Mouse (Mus musculus) fibroblast of lung, adult 2 months (primary cell): Measurements from ENCODE around the gene Plch2.

ENCODE experiments used
- DNase-seq: peaks from one replicate; pipeline ENCODE4 v3.0.0-alpha.2; 2011; ENCODE audit warnings: low read depth

Gene Plch2

GRCm38 (mm10) chr4:155020813-155021212 is 35.8 kb downstream of the Plch2 start:
- no peak for DNase-seq

- DNase-seq, result no peak
Observed at GRCm38 (mm10) chr4:155020141-155020540, 36.4 kb downstream of the Plch2 start.

DNA sequence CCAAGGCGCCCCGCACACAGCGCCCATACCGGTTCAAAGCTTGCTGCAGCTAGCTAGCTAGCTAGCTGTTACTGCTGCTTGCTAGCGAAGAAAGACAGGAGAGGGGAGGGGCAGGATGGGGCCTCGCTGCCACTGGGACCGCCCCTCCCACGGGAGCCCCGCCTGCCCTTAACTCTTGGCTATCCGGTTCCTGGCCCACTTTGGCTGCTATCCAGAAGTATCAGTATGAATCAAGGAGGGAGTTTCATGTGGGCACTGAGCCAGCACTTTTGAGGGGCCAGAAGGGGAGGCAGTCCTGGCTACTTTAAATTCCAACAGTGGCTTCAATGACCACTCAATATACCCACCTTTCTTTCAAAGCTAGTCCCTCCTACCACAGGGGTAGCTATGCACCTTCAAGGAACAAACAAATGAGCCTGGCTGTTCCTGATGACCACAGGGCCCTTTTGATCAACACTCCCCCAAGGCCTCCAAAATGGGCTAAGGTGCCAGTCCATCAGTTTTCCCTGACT is 37.2 kb downstream of the Plch2 start:
- DNase-seq, result no peak

- DNase-seq, result no peak
Observed at GRCm38 (mm10) chr4:155018601-155019335, 37.8 kb downstream of the Plch2 start.

DNA sequence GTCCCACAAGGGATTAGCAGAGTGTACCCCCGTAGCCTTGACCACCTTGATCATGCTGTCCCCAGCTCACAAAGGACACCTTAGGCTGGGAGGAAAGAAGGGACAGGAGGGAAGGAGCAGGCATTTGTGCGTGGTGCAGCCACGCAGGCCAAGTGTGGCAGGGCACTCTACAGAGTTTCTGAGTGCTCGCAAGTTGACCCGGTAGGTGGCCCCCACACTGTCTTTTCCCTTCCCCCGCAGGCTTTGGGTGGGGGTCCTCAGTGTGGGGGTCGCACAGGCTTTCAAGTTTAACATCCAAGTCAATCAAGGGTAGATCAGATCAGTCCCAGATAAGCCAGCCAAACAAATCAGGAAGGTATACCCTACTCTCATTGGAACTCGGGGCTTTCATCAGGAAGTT is 38.5 kb downstream of the Plch2 start:
- no peak for DNase-seq

DNA sequence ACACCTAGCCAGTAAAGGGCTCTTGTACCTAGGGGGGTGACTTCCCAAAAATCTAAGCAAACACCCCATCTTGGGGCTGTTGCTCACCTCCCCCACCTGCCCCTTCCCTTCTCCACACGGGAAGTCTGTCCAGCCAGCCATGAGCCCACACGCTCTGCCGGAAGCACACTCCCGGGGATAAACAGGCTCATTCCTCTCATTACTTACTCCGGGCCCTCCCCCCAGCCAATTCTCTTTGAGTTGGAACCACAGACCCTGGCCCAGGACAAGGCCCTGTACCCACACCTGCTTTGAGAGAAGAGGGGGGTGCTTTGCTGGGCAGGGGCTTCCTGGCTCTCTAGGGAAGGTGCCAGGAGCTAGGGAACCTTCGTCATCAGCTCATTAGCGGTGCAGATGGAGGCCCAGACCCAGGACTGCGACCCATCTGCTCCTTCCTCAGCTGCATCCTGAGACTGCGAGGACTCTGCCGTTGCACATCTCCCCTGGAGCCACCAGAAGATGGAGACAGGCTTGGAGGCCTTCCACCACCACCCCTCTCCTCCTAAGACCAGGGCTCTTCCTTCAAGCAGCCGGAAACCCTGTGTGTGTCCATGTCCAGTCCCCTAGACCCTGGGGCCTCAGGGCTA is 39.2 kb downstream of the Plch2 start:
- DNase-seq, result no peak

- DNase-seq, result no peak
Observed at GRCm38 (mm10) chr4:155016807-155017206, 39.8 kb downstream of the Plch2 start.

GRCm38 (mm10) chr4:155015550-155015949 is 41.0 kb downstream of the Plch2 start:
- no peak for DNase-seq

- DNase-seq, result no peak
Observed at GRCm38 (mm10) chr4:155014791-155015190, 41.8 kb downstream of the Plch2 start.

GRCm38 (mm10) chr4:155014244-155014643 is 42.3 kb downstream of the Plch2 start:
- no peak for DNase-seq

DNA sequence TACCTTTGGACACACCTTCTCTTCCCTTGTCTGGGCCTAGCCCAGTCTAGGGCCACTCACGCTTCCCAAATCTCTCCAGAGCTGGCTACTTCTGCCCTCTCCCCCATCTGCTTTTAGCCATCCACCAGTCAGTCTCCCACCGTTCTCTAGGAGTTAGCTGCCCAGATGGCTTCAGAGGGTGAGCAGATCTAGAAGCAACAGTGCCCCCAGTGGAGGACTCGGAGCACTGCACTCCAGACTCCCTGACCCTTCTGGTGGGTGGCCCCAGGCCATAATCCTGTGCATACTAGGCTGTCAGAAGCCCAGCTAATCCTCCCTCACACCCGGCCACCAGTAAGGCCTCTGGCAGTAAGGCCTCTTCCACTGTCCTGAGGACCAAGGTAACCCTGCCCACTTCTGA is 43.8 kb downstream of the Plch2 start:
- DNase-seq, result no peak

DNA sequence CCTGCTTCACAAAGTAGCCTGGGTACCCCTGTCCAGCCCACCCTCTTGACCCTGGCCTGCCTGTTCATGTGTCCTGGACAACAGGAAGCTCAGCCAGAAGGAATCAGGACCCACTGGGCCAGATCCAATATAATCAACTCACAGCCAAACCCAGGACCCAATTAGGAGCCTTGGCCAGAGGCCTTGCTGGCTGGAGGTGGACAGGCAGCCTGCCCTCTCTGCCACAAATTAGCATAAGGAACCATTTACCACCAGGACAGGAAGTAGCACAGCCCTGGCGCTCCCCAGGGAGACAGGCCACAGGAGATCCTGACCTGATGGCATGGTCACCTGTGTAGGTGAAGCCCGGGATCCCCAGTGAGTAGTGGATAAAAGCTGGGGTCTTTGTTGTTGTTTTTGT is 44.5 kb downstream of the Plch2 start:
- no peak for DNase-seq

DNA sequence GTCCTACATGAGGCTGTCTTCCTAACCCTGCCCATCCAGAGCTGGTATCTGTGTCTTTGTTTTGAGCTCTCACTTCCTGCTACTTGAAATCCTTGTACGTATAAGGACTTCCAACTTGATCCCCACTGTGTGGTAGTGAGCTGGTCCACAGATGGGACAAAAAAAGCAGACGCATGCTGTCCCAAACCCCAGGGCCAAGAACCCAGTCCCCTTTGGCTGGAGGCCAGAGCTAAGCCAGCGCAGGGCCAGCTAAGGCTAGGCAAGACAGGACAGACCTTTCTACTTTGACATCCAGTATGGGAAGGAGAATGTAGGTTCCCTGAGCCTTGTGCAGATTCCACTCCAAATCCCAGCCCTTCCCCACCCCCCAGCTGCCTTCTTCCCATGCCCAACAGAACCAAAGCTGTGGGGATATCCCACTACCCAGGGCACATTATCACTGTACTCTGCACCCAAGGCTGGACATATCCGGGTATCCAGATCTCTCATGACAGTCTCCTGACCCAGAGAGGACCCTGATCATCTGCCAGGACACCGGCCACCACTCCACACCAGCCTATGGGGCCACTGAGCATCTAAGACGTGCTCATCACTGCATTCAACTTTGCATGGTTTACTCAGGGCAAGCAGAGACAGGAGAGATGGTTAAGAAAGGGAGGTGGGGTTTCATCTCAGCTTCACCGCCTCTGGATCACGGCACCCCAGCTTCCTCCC is 45.1 kb downstream of the Plch2 start:
- DNase-seq, result no peak

DNA sequence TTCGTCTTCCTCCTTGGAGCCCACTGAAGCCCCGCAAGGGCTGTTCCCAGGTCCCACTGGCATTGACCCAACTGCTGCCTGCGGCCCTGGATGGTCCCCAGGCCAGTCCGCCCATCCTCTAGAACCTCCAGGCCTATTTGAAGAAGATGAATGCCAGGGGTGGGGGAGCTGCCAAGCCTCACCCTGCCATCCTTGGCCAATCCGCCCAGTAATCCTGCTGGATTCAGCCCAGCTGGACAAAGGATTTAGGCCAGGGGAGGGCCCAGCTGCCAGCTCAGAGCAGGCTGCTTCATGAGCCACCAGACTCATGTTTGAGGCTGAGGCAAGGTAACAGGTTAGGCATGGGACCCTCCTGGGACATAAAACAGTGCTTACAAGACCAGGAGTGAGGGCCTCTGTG is 45.7 kb downstream of the Plch2 start:
- no peak for DNase-seq

DNA sequence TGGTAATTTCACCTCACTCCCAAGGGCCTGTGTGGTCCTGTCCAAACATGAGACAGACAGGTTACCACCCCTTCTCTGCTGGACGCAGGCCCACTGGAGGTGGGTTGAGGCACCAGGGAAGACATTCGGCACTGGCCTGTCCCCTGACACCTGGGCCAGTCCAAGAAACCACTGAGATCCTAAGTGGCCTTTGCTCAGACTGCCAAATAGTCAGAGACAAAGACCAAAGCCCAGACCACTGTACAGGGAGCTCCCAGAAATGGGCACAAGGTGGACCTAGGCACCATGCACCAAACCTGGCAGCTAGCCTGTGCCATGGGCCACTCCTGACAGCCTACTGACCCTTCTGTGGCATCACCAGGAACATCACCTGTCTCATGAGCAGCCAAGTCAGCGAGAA is 47.4 kb downstream of the Plch2 start:
- no peak for DNase-seq

- DNase-seq, result no peak
Observed at GRCm38 (mm10) chr4:155008075-155008474, 48.5 kb downstream of the Plch2 start.

DNA sequence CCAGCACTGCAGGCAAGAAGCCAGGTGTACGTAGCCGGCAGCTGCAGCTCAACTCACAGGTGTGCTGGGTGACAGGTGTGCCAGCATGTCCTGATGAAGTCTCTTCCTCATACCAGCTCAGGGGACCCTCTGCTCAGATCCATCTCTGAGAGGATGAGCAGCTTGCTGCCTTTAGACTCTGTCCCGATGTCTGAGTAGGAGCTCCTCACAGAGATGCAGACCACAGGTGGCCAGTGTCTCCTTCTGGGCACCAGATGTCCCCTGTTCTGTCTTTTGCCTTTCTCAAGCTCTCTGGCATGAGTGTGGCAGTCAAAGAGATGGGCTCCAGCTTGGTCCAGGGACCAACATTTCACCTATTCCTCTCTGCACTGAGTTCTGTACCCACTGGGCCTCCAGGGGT is 48.9 kb downstream of the Plch2 start:
- no peak for DNase-seq

DNA sequence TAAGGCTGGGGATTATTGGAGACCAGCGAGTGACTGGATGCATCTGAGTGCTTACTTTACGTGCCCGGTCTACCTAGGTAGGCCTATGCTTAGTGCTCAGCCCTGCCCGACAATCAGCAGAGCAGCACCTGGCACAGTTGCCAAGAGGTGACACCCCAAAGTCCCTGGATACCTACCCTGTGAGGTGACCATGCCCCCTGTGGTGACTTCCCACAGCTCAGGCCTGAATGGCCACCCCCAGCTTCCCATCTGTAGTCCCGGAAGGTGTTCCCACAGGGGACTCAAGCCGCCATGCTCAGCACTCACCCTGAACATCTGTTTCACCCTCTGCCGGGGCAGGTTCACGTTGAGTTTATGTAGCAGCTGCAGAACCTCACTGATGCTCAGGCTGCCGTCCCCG is 50.3 kb downstream of the Plch2 start:
- DNase-seq, result no peak

DNA sequence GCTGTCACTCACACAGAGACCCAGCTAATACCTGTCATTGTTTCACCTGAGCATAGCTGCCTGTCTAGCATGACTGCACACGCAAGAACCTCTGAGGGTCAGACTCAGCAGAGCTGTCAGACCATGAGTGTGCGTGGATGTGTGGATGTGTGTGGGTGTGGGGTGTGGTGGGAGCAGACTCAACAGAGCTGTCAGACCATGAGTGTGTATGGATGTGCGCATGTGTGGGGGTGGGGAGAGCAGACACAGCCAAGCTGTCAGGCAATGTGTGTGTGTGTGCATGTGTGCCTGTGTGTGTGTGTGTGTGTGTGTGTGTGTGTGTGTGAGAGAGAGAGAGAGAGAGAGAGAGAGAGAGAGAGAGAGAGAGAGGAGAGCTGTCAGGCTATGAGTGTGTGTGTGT is 51.3 kb downstream of the Plch2 start:
- DNase-seq, result no peak

GRCm38 (mm10) chr4:154999379-154999778 is 57.2 kb downstream of the Plch2 start:
- no peak for DNase-seq

DNA sequence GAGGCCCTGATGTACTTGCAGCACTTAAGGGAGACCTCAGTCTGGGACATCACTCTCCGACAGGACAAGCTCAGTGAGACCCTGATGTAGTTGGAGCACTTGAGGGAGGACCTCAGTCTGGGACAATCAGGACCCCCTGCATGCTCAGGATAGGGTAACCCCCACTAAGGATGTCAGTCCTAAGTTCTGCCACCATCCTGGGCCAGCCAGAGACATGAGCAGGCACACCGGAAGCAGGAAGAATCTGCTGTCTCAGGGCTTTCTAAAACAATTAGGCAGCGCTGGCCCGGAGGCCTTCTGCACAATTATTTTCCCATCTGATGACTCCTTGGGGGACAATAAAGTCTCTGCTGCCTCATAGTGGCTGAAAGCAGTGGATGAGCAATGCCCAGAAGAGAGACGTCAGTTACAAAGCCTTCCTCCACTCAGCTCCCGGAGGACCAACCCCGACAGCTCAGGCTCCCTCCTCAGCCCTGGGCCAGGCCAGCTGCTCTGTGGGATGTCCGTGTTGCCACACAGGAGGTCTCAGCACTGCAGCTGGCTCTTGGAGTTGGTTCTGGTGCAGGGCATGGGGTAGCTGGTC is 59.9 kb downstream of the Plch2 start:
- no peak for DNase-seq

DNA sequence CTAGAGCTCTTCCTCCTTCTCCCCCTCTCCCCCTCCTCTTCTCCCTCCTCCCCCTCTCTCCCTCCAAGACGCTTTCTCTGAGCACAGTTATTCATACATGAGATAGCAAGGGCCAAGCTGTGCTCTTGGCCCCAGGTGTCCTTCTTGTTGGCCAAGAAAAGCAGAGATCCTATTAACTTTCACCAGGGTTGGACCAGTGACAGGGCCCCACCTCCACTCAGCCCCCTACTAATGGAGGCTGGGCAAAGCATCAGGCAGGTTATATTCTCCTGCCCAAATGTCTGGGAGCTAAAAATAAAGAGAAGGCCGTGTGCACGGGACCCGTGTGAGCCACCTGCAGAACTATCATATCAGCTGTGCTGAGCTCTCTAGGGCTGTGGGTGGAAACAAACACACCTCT is 61.7 kb downstream of the Plch2 start:
- DNase-seq, result no peak

GRCm38 (mm10) chr4:154986750-154987149 is 69.8 kb downstream of the Plch2 start:
- DNase-seq, result no peak
